Mouse (Mus musculus) CD4-positive, CD25-positive, alpha-beta regulatory T cell, adult 9 weeks (primary cell): Measurements from ENCODE around the gene H3f3b. TPM values are rescaled to one million over a fixed set of nuclear protein-coding genes. Genes with fewer than 3 reads are reported as not detected.

ENCODE experiments used
- polyA plus RNA-seq: library from polyadenylated mRNA; unstranded; fragments of 100-300 nt; shearing (Covaris generic); gene quantifications from one replicate; pipeline ENCODE4 v1.2.1, GENCODE M21; 2017

The H3f3b gene
- 1,313 TPM for polyA plus RNA-seq

DNA sequence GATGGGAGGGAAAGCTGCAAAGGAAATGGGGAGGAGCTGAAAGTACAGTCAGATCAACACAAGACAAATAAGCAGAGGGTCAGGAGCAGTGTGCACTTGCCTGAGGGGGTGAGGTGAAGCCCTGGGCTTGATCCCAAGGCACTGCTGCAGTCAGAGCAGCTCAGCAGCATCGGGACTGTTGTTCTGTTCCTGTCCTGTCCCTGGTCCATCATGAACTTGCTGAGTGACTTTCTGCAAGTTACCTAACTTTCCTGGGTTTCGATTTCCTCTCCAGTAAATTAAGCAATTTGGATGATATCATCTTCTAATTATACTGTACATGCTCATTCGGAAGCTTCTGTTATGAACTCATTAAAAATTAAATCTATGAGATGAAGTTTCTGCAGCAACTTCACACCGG, at the start of gene H3f3b:
H3f3b (minus strand) TSS at position 207 of the 400 bp plus-strand sequence.

DNA sequence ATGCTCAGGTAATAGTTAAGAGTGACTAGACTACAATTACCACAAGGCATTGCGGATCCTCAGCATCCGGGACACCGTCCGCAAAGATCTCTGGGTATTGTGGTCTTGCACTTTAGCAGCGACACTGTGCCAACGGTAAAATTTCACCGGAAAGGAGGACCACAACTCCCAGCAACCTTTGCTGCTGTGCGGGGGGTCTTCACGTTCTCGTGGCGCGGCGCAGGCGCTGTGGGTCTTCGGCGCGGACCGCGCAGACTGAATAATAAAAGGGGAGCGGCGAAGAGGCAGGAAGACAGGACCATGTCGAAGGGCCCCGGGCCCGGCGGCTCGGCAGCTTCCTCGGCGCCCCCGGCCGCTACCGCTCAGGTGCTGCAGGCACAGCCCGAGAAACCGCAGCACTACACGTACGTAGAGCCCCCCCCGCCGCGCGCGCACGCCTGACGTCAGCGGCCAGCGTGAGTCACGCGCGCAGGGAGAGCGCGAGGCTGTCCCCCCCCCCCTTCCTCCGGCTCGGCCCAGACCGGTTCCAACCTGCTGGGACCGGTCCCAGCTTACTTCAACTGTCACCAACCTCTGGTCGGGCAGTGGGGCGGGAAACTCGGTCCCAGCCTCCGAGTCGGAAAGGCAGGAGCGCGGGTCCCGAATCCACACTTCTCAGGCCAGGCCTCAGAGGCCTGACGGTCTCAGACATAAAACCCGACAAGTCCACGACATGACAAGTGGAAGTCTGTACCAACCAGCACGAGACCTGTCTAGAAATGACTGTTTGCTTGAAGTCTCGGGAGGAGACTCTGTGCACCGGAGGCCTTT, 2.5 kb upstream of the H3f3b start, which contains the start of gene Unk:
Unk (plus strand) TSS at position 235 of the 810 bp plus-strand sequence.

DNA sequence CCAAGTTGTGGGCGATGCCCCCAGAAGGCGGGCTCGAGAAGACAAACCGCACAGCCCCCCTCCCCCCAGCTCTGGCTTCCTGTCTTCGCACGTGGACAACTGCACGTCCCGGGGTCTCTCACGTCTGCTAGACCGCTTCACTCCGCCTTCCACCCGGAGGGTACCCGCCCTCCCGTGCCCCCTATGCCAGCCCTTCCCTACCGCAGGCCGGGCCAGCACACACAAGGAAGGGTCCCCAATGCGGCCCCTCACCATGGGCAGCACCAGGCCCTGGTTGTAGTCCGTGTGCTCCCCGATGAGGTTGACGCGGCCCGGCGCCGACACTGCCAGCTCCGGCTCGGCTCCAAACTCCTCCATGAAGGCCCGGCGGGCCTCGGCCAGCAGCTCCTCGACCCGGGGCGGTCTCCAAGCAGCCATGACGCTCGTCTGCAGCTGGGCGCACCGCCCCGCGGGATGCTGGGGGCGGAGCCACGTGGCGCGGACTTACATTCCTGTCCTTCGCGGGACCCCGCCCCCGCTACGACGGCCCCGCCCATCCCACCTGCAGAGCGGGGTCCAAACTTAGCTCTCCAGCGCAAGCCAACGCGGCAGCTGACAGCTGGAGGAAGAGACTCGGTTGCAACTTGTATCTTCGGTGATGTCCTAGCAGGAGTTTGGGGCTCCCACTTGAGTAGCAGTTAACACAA, 15.4 kb downstream of the H3f3b start, which contains the start of gene Galk1:
Galk1 (minus strand) TSS at position 458 of the 686 bp plus-strand sequence.

DNA sequence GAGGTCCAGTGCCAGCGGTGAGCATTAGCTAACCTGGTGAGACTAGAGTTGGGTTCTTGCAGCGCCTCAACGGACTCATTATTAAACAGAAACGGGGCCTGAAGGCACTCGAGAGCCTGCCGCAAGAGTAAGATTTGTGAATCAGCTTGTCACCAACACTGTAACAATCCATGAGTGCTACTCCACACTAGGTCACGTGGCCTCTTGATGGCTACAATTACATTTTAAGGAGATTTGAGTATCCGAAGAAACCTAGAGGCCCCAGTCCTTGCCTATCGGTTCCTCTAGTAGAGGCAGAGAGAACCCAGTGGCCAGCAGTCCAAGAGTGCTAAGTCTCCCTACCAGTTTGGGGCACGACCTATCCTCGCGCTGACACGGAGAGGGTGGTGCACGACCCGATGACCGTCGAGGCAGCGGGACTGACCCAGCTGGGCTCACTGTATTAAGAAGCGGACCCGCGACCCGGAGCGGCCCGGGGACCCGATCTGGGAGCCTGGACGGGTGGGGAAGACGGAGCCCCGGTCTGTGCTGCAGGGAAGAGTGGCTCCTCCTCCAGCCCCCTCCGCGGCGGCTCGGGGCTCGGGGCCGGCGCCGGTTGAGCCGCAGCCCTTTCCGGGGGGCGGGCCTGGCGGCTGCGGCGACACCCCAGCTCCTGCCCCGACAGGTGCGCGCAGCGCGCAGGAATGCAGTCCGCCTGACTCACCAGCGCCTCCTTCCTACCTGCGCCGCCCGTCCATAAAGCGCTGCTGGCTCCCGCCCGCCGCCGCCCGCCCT, 53.3 kb downstream of the H3f3b start, which contains the start of gene Itgb4:
Itgb4 (plus strand) TSS at position 401 of the 774 bp plus-strand sequence.

Other genes with a start within 250 kb of the H3f3b start
- 2.9 TPM for gene Caskin2, start 214.3 kb downstream of the H3f3b start, polyA plus RNA-seq
- gene Tsen54, start 213.2 kb downstream of the H3f3b start, polyA plus RNA-seq: 13.0 TPM
- gene Llgl2, start 203.9 kb downstream of the H3f3b start, polyA plus RNA-seq: 35.4 TPM
- 0.24 TPM for gene Myo15b, start 169.6 kb downstream of the H3f3b start, polyA plus RNA-seq
- 0.38 TPM for gene Smim5, start 128.0 kb downstream of the H3f3b start, polyA plus RNA-seq
- gene Smim6, start 115.9 kb downstream of the H3f3b start, polyA plus RNA-seq: 0.86 TPM
- 48.9 TPM for gene Sap30bp, start 94.7 kb downstream of the H3f3b start, polyA plus RNA-seq
- gene Recql5, start 94.5 kb downstream of the H3f3b start, polyA plus RNA-seq: 23.0 TPM
- 0.07 TPM for gene Itgb4, start 53.3 kb downstream of the H3f3b start, polyA plus RNA-seq
- gene Galk1, start 15.2 kb downstream of the H3f3b start, polyA plus RNA-seq: 40.7 TPM
- 41.0 TPM for gene Unk, start 2.4 kb upstream of the H3f3b start, polyA plus RNA-seq
- 186 TPM for gene Unc13d, start 50.0 kb upstream of the H3f3b start, polyA plus RNA-seq
- 227 TPM for gene Wbp2, start 59.0 kb upstream of the H3f3b start, polyA plus RNA-seq
- gene Trim47, start 99.2 kb upstream of the H3f3b start, polyA plus RNA-seq: not detected
- gene Trim65, start 103.2 kb upstream of the H3f3b start, polyA plus RNA-seq: 7.7 TPM
- 54.6 TPM for gene Mrpl38, start 110.9 kb upstream of the H3f3b start, polyA plus RNA-seq
- gene Fbf1, start 140.2 kb upstream of the H3f3b start, polyA plus RNA-seq: 5.6 TPM
- gene Ten1, start 170.9 kb upstream of the H3f3b start, polyA plus RNA-seq: 93.2 TPM
- gene Acox1, start 171.1 kb upstream of the H3f3b start, polyA plus RNA-seq: 24.5 TPM
- gene Evpl, start 210.1 kb upstream of the H3f3b start, polyA plus RNA-seq: 0.09 TPM
- gene Srp68, start 246.3 kb upstream of the H3f3b start, polyA plus RNA-seq: 88.0 TPM